Mouse (Mus musculus): ENCODE data around the gene Slc11a1. TPM values are rescaled to one million over a fixed set of nuclear protein-coding genes. Genes with fewer than 3 reads are reported as not detected.
"Not testable (repeated sequence)": the region's sequence is repeated elsewhere in the genome, so short reads cannot be mapped to it uniquely, and the experiment has no call there.

Slc11a1 gene
- total RNA-seq, 2 experiments from 2014 or later, result 2.5 to 3.2 TPM

DNA sequence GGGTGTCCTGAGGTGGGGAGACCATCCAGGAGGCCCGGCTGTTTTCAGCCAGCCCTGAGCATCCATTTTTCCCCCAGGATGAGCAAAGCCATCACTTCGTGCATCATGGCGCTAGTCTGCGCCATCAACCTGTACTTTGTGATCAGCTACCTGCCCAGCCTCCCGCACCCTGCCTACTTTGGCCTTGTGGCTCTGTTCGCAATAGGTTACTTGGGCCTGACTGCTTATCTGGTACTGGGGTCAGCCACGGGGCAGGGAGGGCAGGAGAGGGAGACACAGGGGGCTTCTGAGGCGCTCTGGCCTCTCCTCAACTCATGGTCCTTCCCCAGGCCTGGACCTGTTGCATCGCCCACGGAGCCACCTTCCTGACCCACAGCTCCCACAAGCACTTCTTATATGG is 10.1 kb downstream of the Slc11a1 start:
- intact Hi-C loops (cut with DNase I), result loop anchor here (2.0 kb wide), 2 partner anchors 22 to 180 kb away; partner anchors contain the start of gene Catip
- no peak for DNase-seq (ENCODE audit: low spot score)

GRCm38 (mm10) chr1:74385531-74385930 is 10.5 kb downstream of the Slc11a1 start:
- no peak for DNase-seq (ENCODE audit: low spot score)
- intact Hi-C loops (cut with DNase I), result loop anchor here (2.0 kb wide), 2 partner anchors 23 to 181 kb away; partner anchors contain the start of gene Catip

GRCm38 (mm10) chr1:74386363-74386713 is 11.3 kb downstream of the Slc11a1 start:
- intact Hi-C loops (cut with DNase I), result no loop called here
- no peak for DNase-seq (ENCODE audit: low spot score)

- peak; percentile 91 for DNase-seq (ENCODE audit: low spot score)
- intact Hi-C loops (cut with DNase I), result no loop called here
These were observed 11.9 kb downstream of the Slc11a1 start for GRCm38 (mm10) chr1:74386714-74387385.

GRCm38 (mm10) chr1:74387386-74387988 is 12.5 kb downstream of the Slc11a1 start:
- DNase-seq (ENCODE audit: low spot score), result no peak
- intact Hi-C loops (cut with DNase I), result no loop called here

GRCm38 (mm10) chr1:74388398-74388920 is 13.5 kb downstream of the Slc11a1 start:
- intact Hi-C loops (cut with DNase I), result no loop called here
- DNase-seq (ENCODE audit: low spot score), result no peak

GRCm38 (mm10) chr1:74389831-74390286 is 14.9 kb downstream of the Slc11a1 start:
- intact Hi-C loops (cut with DNase I), result loop anchor here (2.0 kb wide), 2 partner anchors 57 to 77 kb away; no protein-coding TSS in a partner anchor

DNA sequence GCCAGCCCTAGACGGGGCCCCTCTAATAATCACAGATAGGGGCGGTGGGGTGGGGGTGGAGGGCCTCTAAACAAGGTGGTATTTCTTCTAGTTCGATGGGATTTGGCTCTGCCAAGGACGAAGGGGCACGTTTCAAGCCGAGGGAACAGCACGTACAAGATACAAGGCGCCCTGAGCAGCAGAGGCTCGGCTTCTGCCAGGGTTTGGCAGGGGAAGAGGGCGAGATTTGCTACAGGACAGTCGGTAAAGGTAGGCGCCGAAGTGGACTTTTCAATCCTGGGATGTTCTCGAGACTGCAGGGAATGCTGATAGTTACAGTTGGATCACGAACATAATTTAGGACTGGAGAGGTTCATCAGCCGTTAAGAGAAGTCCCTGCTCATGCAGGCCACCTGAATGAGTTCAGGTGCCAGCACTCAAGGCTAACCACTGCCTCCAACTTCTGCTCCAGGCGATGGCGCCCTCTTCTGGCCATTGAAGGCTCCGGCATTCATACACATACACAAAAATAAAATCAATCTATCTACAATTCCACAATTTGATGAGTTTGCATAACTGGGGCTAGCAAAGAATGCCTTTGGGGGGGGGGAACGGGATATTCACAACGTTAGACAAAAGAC is 15.4 kb downstream of the Slc11a1 start:
- intact Hi-C loops (cut with DNase I), result loop anchor here (2.0 kb wide), 2 partner anchors 58 to 78 kb away; no protein-coding TSS in a partner anchor
- DNase-seq (ENCODE audit: low spot score), result no peak

More at GRCm38 (mm10) chr1:74389831-74390286, 14.9 kb downstream of the Slc11a1 start:
- no peak for DNase-seq (ENCODE audit: low spot score)

DNA sequence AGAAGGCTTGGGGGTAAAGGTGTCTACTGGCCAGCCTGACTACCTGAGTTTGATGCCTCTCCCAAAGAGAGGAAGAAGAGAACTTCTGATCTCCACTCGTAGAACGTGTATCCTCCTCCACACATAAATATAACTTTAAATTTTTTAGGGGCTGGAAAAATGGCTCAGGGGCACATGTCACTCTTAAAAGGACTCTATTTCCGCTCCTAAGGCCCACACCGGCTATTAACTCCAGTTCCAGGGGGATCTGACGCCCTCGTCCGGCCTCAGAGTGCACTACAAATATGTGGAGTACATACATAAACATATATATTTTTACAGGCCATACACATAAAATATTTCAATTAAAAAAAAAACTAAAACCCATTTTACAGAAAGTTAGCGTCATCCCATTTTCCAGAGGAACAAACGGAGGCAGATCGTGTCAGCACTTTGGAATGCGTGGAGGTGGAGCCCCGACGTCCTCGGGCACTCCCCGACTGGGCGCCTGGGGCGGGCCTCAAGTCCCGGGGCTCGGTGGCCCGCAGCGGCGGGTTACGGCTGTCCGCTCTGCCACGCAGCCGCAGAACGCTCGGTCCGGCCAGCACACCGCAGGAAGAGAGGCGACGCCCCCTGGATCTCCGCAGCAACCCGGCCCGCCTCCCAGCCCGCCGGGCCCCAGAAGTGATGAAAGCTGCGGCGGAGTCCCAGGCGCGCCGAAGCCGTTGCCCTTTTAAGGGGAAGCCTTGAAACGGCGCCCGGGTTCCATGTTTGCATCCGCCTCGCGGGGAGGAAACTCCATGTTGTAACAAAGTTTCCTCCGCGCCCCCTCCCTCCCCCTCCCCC is 16.1 kb downstream of the Slc11a1 start, which contains the start of gene Ctdsp1:
Gene Ctdsp1, plus strand, starts transcription at position 586 of the 825 bp plus-strand sequence.
- intact Hi-C loops (cut with DNase I), result loop anchor here (2.0 kb wide), 2 partner anchors 58 to 78 kb away; no protein-coding TSS in a partner anchor
- DNase-seq (ENCODE audit: low spot score), result peak; percentile 98

- peak; percentile 73 for DNase-seq (ENCODE audit: low spot score)
- intact Hi-C loops (cut with DNase I), result loop anchor here (2.0 kb wide), 2 partner anchors 59 to 79 kb away; no protein-coding TSS in a partner anchor
These were observed 16.9 kb downstream of the Slc11a1 start for GRCm38 (mm10) chr1:74391844-74392441.

DNA sequence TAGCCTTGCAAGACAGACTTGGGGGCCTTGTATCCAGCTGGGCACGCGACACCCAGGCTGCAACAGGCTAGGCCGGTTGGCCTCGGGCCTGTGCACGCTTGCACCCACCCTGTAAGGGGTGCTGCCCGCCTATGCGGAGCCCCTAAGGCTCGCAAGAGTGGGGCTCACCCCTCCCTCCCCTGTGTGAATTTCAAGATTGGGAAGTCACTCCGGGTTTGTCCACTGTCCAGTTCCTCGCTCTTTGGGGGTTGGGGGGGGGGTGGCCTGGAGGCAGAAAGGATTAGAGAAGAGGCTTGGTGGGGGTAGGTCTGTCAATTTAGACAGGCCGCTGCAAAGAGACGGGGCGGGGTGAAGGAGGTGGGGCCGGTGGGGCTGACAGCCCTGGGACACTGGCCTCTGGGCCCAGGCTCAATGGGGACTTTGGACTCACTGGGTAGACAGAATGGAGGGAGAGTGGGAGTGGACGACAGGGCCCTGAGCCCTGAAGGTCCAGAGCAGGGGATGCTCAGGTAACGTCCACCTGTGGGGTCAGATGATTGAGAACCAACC is 17.5 kb downstream of the Slc11a1 start:
- intact Hi-C loops (cut with DNase I), result no loop called here
- DNase-seq (ENCODE audit: low spot score), result no peak

GRCm38 (mm10) chr1:74393010-74393409 is 18.0 kb downstream of the Slc11a1 start:
- no peak for DNase-seq (ENCODE audit: low spot score)
- intact Hi-C loops (cut with DNase I), result no loop called here

DNA sequence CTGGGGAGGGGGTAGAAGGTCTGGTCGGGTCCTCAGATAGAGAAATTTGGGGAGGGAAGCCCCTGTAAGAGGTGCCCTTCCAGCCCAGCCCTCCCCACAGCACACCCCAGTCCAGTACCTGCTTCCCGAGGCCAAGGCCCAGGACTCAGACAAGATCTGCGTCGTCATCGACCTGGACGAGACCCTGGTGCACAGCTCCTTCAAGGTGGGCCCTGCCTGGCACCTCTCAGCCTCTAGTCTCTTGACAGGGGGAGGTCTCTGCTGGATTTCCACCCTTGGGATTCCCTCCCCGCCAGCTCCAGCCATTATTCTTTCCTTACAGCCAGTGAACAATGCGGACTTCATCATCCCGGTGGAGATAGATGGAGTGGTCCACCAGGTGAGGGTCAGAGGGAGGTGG is 18.7 kb downstream of the Slc11a1 start:
- intact Hi-C loops (cut with DNase I), result no loop called here

GRCm38 (mm10) chr1:74394311-74394710 is 19.3 kb downstream of the Slc11a1 start:
- intact Hi-C loops (cut with DNase I), result no loop called here
- DNase-seq (ENCODE audit: low spot score), result no peak

More for the DNA sequence above, 18.7 kb downstream of the Slc11a1 start:
- no peak for DNase-seq (ENCODE audit: low spot score)

DNA sequence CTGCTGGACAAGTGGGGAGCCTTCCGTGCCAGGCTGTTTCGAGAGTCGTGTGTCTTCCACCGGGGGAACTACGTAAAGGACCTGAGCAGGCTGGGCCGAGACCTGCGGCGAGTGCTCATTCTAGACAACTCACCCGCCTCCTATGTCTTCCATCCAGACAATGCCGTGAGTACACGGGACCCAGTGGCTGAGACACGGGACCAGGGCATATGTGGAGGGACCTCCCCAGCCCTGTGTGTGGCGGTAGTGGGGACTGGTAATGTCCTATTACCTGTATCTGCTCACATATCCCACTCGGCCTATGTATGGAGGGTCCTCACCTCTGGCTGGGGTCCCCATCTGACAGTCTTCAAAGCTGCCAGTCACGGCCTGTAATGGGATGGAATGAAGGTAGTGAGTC is 19.9 kb downstream of the Slc11a1 start:
- DNase-seq (ENCODE audit: low spot score), result no peak
- intact Hi-C loops (cut with DNase I), result no loop called here

- intact Hi-C loops (cut with DNase I), result no loop called here
- DNase-seq (ENCODE audit: low spot score), result no peak
These were observed 20.3 kb downstream of the Slc11a1 start for GRCm38 (mm10) chr1:74395290-74395689.

- intact Hi-C loops (cut with DNase I), result not testable (repeated sequence)
These were observed 21.6 kb downstream of the Slc11a1 start for GRCm38 (mm10) chr1:74396456-74397222.

GRCm38 (mm10) chr1:74397268-74397918 is 22.4 kb downstream of the Slc11a1 start:
- intact Hi-C loops (cut with DNase I), result no loop called here
- DNase-seq (ENCODE audit: low spot score), result peak; percentile 99

More at GRCm38 (mm10) chr1:74396456-74397222, 21.6 kb downstream of the Slc11a1 start:
- not testable (repeated sequence) for DNase-seq (ENCODE audit: low spot score)

All from heart, postnatal 25 days (tissue).